Mouse (Mus musculus) midbrain, embryonic 16.5 days (tissue): ENCODE data around the gene Trip10. TPM values are rescaled to one million over a fixed set of nuclear protein-coding genes. Genes with fewer than 3 reads are reported as not detected.
A peak's percentile ranks its signal among the peaks of the same experiment; 100 is the strongest.

Experiments used
- ATAC-seq: fragments of 200-750 bp; cut with Nextera tagmentation; 2 replicates; pipeline ENCODE4 v1.8.0; 2017; ENCODE audit warnings: moderate TSS enrichment
- H3K27ac ChIP-seq: fragments of 300-500 bp; sonication (generic); 2 replicates; pipeline ENCODE4 v1.5.1; 2014; ENCODE audit warnings: mild to moderate bottlenecking, low read length, mixed read lengths
- H3K27me3 ChIP-seq: fragments of 300-500 bp; sonication (generic); 2 replicates; pipeline ENCODE4 v1.6.1; 2014; ENCODE audit warnings: low read depth, low read length, mixed read lengths; ENCODE audit not compliant: control insufficient read depth, insufficient read depth
- H3K36me3 ChIP-seq: fragments of 300-500 bp; sonication (generic); 2 replicates; pipeline ENCODE4 v1.6.1; 2014; ENCODE audit warnings: mild to moderate bottlenecking, low read length, moderate library complexity, mixed read lengths; ENCODE audit not compliant: control insufficient read depth, insufficient read depth
- H3K4me1 ChIP-seq: fragments of 300-500 bp; sonication (generic); 2 replicates; pipeline ENCODE4 v1.6.1; 2014; ENCODE audit warnings: mild to moderate bottlenecking, low read length, mixed read lengths; ENCODE audit not compliant: control insufficient read depth, insufficient read depth
- H3K4me2 ChIP-seq: fragments of 300-500 bp; sonication (generic); 2 replicates; pipeline ENCODE4 v1.6.1; 2014; ENCODE audit warnings: mild to moderate bottlenecking, low read length, mixed read lengths
- H3K4me3 ChIP-seq: fragments of 300-500 bp; sonication (generic); 2 replicates; pipeline ENCODE4 v1.5.1; 2014; ENCODE audit warnings: low read depth, mild to moderate bottlenecking, low read length, moderate library complexity, mixed read lengths
- H3K9ac ChIP-seq: fragments of 300-500 bp; sonication (generic); 2 replicates; pipeline ENCODE4 v1.6.1; 2014; ENCODE audit warnings: low read depth, low read length, mixed read lengths
- H3K9me3 ChIP-seq: fragments of 300-500 bp; sonication (generic); replicated peaks from 2 replicates; pipeline ENCODE4 v1.6.1; 2014; ENCODE audit warnings: mild to moderate bottlenecking, low read length, mixed read lengths; ENCODE audit not compliant: control insufficient read depth, poor library complexity, severe bottlenecking
- WGBS: fragments of 180-500 bp; shearing (Covaris S2); extraction: QIAGEN DNeasy Blood & Tissue Kit; methylation state at CpG from one replicate; pipeline ENCODE4 v1.1.7; 2014; 5-methylcytosine and 5-hydroxymethylcytosine counted together
- polyA plus RNA-seq: library from polyadenylated mRNA; unstranded; fragments of >200 nt; fragmentation: Nextera tagmentation; extraction: Ambion mirVana; gene quantifications from 2 replicates; pipeline ENCODE4 v1.2.1, GENCODE M21; 2015

Gene Trip10
- polyA plus RNA-seq, 1 experiment from 2014 or later: 9.2 TPM

DNA sequence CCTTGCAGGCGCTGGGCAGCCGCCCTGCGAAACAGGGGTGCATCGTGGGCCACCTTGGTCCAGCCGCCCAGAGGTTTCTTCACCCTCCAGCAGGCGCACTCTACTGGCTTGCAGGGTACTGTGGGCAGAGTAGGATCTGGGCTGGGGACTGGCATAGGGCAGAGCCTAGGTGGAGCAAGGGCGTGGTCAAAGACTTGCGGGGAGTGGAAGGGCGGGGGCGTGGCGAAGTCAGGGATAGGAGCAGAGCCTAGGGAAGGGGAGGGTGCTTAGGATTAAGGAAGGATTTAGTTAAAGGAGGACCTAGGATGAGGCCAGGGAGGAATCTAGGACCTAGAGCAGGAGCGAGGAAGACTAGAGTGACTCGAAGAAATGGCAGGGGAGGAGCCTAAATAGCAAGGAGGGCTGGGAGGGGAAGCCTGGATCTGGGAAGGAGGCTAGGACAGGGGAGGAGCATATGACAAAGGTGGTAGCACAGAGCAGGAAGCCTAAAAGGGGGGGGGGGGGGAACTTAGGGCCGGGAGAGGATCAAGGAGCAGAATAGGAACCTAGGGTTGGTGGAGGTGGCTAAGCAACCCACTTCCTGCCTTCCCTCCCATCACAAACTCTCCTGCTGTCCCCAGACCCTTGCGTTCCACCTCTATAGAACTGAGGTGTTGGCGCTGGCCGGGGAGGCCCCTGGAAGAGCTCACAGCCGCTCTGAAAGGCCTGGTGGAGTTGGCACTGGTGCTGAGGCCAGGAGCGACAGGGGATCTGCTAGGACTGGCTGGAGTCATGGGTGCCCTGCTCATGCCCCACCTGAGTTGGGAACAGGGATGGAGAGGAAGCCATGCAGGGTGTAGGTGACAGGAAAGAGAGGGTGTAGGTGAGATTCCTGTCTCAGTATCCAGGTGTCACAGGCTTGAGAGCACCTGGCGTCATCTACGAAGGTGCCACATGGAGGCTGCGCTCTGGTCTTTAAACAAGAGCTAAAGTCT is 16.0 kb downstream of the Trip10 start:
- H3K27ac ChIP-seq: no peak overlapping the region
- H3K27me3 ChIP-seq: no peaks in the 10 kb centered on the region
- no peak overlapping the region for H3K4me2 ChIP-seq
- H3K9me3 ChIP-seq: no peaks in the 10 kb centered on the region
- no peak overlapping the region for H3K4me3 ChIP-seq
- no peak overlapping the region for H3K9ac ChIP-seq
- peak; percentile 31; the same call in 1 of the 2 replicates for ATAC-seq
- no peaks in the 10 kb centered on the region for H3K36me3 ChIP-seq
- 31% methylated on average over 21 of the region's 22 CpGs for WGBS
- no peaks in the 10 kb centered on the region for H3K4me1 ChIP-seq

DNA sequence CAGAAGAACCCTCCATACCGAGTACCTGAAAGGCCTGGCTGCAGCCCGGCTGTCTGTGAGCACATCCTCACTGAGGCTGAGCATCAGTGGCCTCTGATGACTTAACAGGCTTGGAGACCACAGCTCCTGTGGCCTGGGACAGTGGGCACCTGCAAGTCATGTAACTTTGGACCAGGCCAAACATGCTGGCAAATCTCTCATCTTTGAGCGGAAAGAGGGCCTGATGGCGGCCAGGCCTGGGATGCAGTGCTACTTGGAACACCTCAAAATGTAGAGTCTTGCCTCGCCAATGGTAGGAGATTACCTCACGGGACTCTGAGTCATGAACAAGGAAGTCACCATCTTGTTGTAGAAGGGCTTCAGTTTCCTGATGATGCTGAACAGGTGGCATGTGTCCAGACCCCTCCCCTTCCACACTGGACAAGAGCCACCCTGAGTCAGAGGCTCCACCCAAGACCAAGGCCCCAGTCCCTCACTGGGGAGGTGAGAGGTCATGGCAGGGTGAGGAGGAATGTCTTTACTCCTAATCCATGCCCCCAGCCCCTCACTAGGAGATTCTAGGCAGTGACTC is 18.4 kb downstream of the Trip10 start:
- WGBS: 93% methylated on average over 6 of the region's 6 CpGs
- no peak for ATAC-seq
- no peaks in the 10 kb centered on the region for H3K36me3 ChIP-seq

GRCm38 (mm10) chr17:57271301-57271700 is 22.0 kb downstream of the Trip10 start:
- peaks cover 11% of the 10 kb centered on the region for H3K27me3 ChIP-seq
- no peaks in the 10 kb centered on the region for H3K9me3 ChIP-seq

More for the DNA sequence above, 18.4 kb downstream of the Trip10 start:
- Histone ChIP-seq H3K4me1 (no peaks in the 10 kb centered on the region), H3K9ac (no peak overlapping the region), H3K4me3 (no peak overlapping the region), H3K27ac (no peak overlapping the region), H3K9me3 (no peaks in the 10 kb centered on the region), H3K27me3 (no peaks in the 10 kb centered on the region), H3K4me2 (no peak overlapping the region)

DNA sequence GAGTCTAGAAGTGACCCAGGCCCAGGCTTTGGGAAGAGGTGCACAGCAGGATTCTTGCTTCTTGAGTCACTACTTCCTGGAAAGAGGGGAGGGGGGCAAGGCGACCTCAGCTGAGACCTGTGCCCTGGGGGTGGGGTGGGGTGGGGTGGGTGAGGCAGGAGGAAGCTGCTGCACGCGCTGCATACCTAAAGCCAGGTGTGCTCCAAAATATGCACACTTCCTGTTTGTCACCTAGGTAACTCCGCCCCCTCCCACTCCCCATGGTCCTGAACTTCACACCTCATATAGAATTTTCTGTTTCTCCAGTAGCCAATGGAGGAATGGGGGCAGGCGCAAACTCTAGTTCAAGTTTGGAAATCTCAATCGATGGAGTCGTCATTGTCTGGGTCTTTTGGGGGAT is 24.6 kb downstream of the Trip10 start:
- Histone ChIP-seq H3K9me3 (no peaks in the 10 kb centered on the region), H3K4me1 (peaks cover 7% of the 10 kb centered on the region), H3K27me3 (peaks cover 11% of the 10 kb centered on the region), H3K9ac (no peak overlapping the region), H3K36me3 (no peaks in the 10 kb centered on the region), H3K4me3 (no peak overlapping the region), H3K4me2 (no peak overlapping the region), H3K27ac (no peak overlapping the region)
- no peak for ATAC-seq
- 47% methylated on average over 6 of the region's 7 CpGs for WGBS

More at GRCm38 (mm10) chr17:57271301-57271700, 22.0 kb downstream of the Trip10 start:
- H3K4me2 ChIP-seq: no peak overlapping the region
- 68% methylated on average over 9 of the region's 9 CpGs for WGBS
- ATAC-seq: no peak
- H3K4me1 ChIP-seq: peaks cover 6% of the 10 kb centered on the region
- H3K4me3 ChIP-seq: no peak overlapping the region
- H3K36me3 ChIP-seq: no peaks in the 10 kb centered on the region
- H3K27ac ChIP-seq: no peak overlapping the region
- no peak overlapping the region for H3K9ac ChIP-seq

DNA sequence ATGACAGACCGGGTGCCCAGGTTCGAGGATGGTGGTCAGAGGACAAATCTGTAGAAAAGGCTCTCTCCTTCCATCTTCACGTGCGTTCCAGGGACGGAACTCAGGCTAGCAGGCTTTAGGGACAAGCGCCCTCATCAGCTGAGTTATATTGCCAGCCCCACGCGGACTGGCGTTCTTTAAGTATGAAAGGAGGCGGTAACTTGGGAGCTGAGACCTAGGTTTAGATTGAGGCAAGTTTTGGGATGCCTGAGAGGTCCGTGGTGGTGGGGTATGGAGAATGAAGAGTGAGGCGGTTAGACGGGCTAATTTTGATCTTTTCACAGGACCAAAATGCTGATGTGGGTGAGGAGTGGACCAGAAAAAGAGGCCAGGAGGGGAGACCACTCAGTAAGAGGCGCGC is 25.4 kb downstream of the Trip10 start:
- no peak for ATAC-seq
- WGBS: 4% methylated on average over 15 of the region's 15 CpGs
- peaks cover 11% of the 10 kb centered on the region for H3K27me3 ChIP-seq

DNA sequence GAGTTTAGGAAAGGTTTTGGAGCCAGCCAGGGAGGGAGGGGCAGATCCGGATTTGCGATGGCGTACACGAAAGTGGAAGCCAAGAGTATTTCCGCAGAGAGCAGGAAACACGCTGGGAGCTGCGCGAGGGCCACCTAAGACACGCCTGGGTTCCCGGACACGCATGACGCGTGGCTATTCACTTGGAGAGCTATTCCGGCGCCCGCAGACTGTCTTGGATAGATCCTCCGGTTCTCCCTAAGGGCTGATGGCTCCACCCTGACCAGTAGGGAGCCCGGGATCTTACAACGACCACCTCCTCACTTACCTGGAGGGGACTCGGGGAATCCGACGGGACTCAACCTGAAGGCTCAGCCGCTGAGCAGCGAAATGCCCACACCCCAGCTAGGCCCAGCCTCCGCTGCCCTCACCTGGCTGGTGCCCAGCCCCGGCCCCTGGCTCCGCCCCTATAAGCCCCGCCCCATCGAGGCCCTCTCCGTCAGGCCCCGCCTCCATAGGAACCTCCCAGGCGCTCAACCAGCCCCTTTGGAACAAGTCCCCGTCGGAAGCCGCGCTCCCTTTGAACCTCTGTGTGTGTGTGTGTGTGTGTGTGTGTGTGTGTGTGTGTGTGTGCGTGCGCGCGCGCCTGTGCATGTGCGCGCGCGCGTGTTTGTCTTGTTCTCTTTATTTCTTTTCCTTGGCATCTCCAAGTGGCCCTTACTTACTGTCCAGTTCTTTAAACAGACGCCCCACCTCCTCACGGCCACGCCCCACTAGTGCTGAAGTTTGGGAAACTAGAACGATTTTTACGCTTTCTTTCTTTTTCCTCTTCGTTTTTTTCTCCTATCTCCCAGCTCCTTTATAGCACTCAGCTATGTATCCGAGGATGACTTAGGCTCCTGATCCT is 26.1 kb downstream of the Trip10 start:
- peak overlapping the region; percentile 71 for H3K4me2 ChIP-seq
- H3K4me1 ChIP-seq: peaks cover 7% of the 10 kb centered on the region
- no peaks in the 10 kb centered on the region for H3K36me3 ChIP-seq
- H3K9ac ChIP-seq: peak overlapping the region; percentile 58
- H3K9me3 ChIP-seq: no peaks in the 10 kb centered on the region
- H3K4me3 ChIP-seq: peak overlapping the region; percentile 49
- ATAC-seq: peak; percentile 69
- peaks cover 11% of the 10 kb centered on the region for H3K27me3 ChIP-seq
- WGBS: 1% methylated on average over 52 of the region's 53 CpGs
- no peak overlapping the region for H3K27ac ChIP-seq

More for the DNA sequence above, 25.4 kb downstream of the Trip10 start:
- H3K4me1 ChIP-seq: peaks cover 7% of the 10 kb centered on the region
- no peaks in the 10 kb centered on the region for H3K36me3 ChIP-seq
- H3K9me3 ChIP-seq: no peaks in the 10 kb centered on the region
- no peak overlapping the region for H3K27ac ChIP-seq
- peak overlapping the region; percentile 58 for H3K9ac ChIP-seq
- peak overlapping the region; percentile 71 for H3K4me2 ChIP-seq
- peak overlapping the region; percentile 49 for H3K4me3 ChIP-seq

- H3K9me3 ChIP-seq: no peaks in the 10 kb centered on the region
- 4% methylated on average over 13 of the region's 13 CpGs for whole genome bisulfite sequencing
- H3K36me3 ChIP-seq: no peaks in the 10 kb centered on the region
Measured at GRCm38 (mm10) chr17:57275997-57276351, 26.7 kb downstream of the Trip10 start.

DNA sequence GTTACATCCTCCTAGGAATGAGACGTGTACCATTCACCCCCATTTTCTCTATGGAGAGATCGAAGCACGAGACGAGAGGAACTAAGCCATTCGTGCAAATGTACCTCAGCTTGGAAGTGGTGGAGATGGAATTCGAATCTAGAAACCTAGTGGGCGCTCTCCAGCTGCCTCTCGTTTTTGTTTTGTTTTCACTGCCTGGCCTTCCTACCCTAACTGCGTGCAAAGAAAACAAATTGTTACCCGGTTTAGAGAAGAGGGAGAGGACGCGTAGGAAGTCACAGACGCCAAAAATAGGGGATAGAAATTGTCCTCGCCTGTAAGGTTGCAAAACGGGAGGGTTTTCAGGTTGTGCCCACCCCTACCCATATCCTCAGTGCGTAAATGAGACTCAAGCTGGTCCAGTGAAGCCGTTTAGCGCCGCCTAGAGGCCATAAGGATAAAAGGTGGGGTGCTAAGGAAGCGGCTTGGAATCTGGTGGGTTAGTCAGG is 27.4 kb downstream of the Trip10 start:
- Histone ChIP-seq H3K4me3 (peak overlapping the region; percentile 49), H3K27ac (no peak overlapping the region), H3K4me1 (peaks cover 7% of the 10 kb centered on the region), H3K9me3 (no peaks in the 10 kb centered on the region), H3K4me2 (peak overlapping the region; percentile 71), H3K36me3 (no peaks in the 10 kb centered on the region), H3K9ac (no peak overlapping the region), H3K27me3 (peaks cover 11% of the 10 kb centered on the region)
- WGBS: under 1% methylated on average over 20 of the region's 20 CpGs
- ATAC-seq: peak; percentile 81

More at GRCm38 (mm10) chr17:57275997-57276351, 26.7 kb downstream of the Trip10 start:
- ATAC-seq: peak; percentile 56
- Histone ChIP-seq H3K9ac (peak overlapping the region; percentile 48), H3K4me2 (peak overlapping the region; percentile 71), H3K27me3 (peaks cover 11% of the 10 kb centered on the region), H3K27ac (no peak overlapping the region), H3K4me3 (peak overlapping the region; percentile 49), H3K4me1 (peaks cover 7% of the 10 kb centered on the region)
